Mouse (Mus musculus): ENCODE results near the gene Gm49450.
"Not testable (repeated sequence)": the region's sequence is repeated elsewhere in the genome, so short reads cannot be mapped to it uniquely, and the experiment has no call there.

Gm49450 gene

DNA sequence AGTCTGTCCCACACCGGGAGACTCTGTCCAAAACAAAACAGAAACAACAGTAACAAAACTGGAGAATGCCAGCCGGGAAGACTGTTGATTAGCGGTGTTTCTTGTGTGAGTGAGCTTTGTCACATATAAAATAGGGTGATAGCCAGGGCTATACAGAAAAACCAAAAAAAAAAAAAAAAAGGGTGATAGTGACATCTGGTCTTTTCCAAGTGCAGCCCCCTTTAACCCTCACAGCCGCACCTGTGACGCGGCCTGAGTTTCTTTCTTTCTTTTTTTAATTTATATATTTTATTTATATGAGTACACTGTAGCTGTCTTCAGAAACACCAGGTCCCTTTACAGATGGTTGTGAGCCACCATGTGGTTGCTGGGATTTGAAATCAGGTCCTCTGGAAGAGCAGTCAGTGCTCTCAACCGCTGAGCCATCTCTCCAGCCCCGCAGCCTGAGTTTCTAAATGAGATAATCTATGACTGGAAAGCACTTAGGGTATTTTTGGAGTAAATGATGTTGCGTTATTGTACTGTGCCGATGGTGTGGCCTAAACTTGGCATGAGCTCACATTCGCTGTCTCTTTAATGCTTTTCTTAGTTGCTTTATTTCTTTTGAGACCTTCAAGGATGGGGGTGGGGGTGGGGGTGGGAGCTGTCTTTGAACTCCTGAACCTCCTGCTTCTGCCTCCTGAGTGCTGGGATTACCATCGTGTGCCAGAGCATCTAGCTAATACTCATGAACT is 32.8 kb upstream of the Gm49450 start:
- DNase-seq (ENCODE audit: low spot score in 2 of 2), result no peak

DNA sequence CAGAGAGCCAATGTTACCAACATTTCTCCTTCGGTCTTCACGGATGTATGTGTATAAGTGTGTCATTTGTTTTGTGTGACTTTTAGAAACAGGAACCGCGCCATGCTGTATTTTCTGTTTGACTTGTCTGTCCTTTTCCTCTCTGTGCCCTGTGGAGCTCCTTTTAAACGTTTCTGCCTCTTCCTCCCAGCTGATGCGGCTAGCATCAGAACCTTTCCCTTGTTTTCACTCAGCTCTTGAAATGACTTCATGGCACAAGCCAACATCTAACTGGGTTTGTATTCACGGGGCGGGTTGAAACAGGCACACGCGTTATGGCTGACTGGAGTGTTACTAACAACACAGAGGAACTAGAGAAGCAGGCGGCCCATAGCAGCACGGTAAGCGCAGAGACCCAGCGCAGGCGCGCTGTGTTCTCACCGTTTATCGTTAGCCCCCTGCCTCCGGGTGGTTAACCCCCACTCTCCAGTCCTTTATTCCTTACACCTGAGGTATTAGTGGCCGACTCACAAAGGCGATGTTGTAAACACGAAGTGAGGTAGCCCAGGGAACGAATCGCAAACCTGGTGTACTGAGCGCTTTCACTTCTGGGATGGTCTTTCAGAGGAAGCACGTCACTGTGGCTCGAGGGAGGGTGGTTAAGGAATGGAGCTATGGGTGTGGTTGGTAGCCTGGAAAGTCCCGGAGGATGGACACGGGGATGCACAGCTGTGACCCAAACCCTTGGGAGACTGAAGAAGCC is 32.1 kb upstream of the Gm49450 start:
- peak; percentile 83 to 84 for DNase-seq (ENCODE audit: low spot score in 2 of 2)

GRCm38 (mm10) chr15:98984681-98985080 is 31.3 kb upstream of the Gm49450 start:
- DNase-seq (ENCODE audit: low spot score in 2 of 2), result no peak

- no peak for DNase-seq (ENCODE audit: low spot score in 2 of 2)
Observed at GRCm38 (mm10) chr15:98983431-98984081, 30.2 kb upstream of the Gm49450 start.

- DNase-seq (ENCODE audit: low spot score in 2 of 2), result no peak
Observed at GRCm38 (mm10) chr15:98982100-98982499, 28.7 kb upstream of the Gm49450 start.

GRCm38 (mm10) chr15:98980012-98980614 is 26.8 kb upstream of the Gm49450 start:
- DNase-seq (ENCODE audit: low spot score in 2 of 2), result no peak

DNA sequence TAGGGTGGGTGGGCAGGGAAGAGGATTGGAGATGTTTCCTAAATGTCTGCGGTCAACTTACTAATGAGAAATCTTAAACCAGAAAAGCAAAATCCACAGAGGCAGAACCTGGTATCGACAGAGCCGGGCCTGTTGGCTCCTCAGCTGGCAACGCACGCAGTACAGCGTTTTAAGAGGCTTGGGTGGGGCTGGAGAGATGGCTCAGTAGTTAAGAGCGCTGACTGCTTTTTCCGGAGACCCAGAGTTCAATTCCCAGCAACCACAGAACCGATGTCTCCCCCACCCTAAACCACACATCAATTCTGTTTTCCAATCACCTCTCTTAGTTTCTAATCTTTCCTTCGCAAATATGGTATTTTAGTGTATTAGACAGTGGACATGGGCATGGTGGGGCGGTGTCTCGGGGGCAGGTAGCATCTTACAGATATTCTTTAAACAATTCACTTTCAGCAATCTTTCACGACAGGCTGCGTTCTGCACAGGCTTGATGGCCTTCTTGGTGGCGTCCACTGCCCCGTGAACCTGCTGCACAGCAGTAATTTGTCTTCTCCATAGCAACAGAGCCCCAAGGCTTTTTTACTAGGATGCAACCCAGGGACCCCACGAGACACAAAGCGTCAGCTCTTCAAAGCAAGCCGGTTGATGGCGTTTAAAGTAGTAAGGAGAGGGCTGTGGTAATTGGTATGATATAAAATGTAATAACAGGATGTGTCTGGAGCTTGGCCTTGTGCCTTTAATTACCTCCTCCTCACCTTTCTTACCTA is 25.2 kb upstream of the Gm49450 start:
- no peak for DNase-seq (ENCODE audit: low spot score in 2 of 2)

DNA sequence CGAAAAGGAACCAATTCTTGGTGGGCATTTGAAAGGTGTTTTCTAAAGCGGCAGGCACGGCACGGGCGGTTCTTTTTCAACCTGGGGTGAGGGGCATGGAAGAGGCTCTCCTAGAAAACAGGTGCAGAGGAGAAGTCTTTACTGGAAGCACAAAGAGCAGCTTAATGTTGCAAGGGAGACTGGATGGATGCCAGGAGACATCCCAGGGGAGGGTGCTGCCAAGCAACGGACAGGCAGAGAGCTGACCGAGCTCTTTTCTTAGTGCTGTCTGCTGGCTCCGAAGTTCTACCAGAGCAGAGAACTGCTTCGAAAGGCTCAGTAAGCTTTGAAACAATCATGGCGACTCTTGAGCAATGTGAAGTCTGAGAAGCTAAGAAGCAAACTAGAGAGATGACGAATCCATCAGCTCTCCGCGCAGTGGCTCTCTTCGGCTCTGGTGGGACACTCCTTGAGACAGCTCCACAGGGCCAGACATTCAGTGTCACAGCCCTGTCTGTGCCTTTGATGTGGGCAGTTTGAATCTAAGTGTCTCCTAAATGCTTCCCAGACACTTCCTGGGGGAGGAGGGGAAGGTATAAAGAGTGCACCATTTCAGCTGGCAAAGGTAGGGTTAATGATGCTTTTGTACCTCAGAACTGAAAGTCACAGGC is 24.5 kb upstream of the Gm49450 start:
- DNase-seq (ENCODE audit: low spot score in 2 of 2), result no peak

GRCm38 (mm10) chr15:98976763-98977758 is 23.7 kb upstream of the Gm49450 start:
- no peak for DNase-seq (ENCODE audit: low spot score in 2 of 2)

GRCm38 (mm10) chr15:98973015-98973614 is 19.8 kb upstream of the Gm49450 start:
- DNase-seq (ENCODE audit: low spot score in 2 of 2), result no peak

GRCm38 (mm10) chr15:98971576-98972320 is 18.4 kb upstream of the Gm49450 start:
- not testable (repeated sequence) for DNase-seq (ENCODE audit: low spot score in 2 of 2)

- DNase-seq (ENCODE audit: low spot score in 2 of 2), result no peak
Observed at GRCm38 (mm10) chr15:98971111-98971510, 17.8 kb upstream of the Gm49450 start.

DNA sequence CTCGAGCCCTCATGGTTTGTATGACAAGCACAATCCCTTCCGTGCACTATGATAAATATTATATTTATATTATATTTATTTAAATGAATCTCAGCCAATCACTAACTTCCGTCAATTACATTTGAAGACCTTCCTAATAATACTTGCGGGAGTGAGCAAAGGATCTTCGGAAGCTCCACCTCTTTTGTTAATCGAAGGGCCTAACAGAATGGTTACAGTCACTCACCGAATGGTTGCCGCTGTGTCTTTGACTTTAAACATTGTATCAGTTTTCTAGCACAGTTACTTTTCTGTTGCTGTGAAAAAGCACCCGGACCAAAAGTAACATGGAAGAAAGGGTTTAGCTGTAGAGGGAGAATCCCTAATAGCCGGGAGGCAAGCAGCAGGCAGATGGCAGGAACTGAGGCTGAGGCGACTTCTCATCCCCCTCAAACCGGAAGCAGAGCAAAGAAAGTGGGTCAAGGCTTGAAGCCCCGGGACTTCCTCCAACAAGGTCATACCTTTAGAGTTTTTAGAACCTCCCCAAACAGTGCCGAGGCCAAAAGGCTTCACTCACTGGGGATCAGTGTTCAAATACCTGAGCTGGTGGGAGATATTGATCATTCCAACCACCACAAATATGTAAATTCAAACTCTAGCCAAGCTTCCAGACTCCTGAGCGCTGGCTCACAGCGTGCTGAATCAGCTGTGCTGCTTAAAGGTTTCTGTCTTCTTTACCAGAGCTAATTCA is 16.2 kb upstream of the Gm49450 start:
- no peak for DNase-seq (ENCODE audit: low spot score in 2 of 2)

DNA sequence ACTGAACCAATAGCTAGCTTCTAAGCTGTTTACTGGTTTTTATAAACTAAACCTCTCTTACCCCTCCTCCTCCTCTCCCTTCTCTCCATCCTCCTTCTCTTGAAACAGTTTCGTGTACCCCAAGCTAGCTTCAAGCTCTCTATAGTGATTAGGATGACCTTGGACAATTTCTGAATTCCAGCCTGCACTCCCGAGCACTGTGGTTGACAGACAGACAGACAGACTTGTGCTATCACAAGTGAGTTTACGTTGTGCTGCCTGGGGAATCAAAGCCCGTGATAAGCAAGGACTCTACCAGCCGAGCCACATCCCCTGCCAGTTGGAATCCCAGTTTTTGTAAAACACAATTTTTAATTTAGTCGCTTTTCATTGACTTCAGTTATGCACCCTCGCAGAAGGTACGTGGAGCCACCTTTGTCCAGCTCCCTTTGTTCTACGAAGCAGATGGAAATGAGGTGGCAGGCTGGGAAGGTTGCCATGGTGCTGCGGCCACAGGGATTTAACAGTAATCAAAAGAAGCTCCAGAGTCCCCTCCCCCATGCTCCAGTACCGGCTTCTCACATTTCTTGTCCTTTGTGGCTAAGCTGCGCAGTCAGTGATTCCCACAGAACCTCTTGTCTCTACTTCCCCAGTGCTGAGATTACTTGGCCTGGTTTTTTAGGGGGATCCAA is 15.5 kb upstream of the Gm49450 start:
- no peak for DNase-seq (ENCODE audit: low spot score in 2 of 2)

GRCm38 (mm10) chr15:98959531-98959930 is 6.2 kb upstream of the Gm49450 start:
- no peak for DNase-seq (ENCODE audit: low spot score in 2 of 2)

GRCm38 (mm10) chr15:98958901-98959420 is 5.6 kb upstream of the Gm49450 start:
- no peak for DNase-seq (ENCODE audit: low spot score in 2 of 2)

DNA sequence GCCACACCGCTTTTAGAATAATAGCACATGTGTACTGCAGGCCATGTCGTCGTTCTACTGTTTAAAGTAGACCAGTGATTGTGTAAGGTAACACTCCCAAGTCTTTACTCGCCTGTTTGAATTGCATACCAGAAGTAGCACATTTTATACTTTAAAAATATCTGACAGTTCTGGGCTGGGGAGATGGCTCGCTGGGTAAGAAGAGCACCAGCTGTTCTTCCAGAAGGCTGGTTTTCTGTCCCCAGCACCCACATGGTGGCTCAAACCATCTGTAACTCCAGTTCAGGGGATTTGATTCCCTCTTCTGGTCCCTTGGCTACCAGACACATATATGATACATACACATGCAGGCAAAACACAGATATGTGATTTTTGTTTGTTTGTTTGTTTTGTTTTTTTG is 4.1 kb upstream of the Gm49450 start:
- no peak for DNase-seq (ENCODE audit: low spot score in 2 of 2)
